Mouse (Mus musculus) lung, embryonic 16.5 days (tissue): ENCODE results near the gene Bmp2k. TPM values are rescaled to one million over a fixed set of nuclear protein-coding genes. Genes with fewer than 3 reads are reported as not detected.

Source experiments
- ATAC-seq: fragments of 200-750 bp; cut with Nextera tagmentation; 2 replicates; pipeline ENCODE4 v1.8.0; 2017; ENCODE audit warnings: low read depth, mild to moderate bottlenecking, moderate library complexity
- H3K27ac ChIP-seq: fragments of 300-500 bp; sonication (generic); 2 replicates; pipeline ENCODE4 v1.5.1; 2014; ENCODE audit warnings: mild to moderate bottlenecking, control low read depth, low read length
- H3K27me3 ChIP-seq: fragments of 300-500 bp; sonication (generic); 2 replicates; pipeline ENCODE4 v1.6.1; 2014; ENCODE audit warnings: low read depth, low read length, mixed read lengths; ENCODE audit not compliant: control insufficient read depth, insufficient read depth
- H3K36me3 ChIP-seq: fragments of 300-500 bp; sonication (generic); 2 replicates; pipeline ENCODE4 v1.6.1; 2014; ENCODE audit warnings: low read length; ENCODE audit not compliant: control insufficient read depth, insufficient read depth
- H3K4me1 ChIP-seq: fragments of 300-500 bp; sonication (generic); replicated peaks from 2 replicates; pipeline ENCODE4 v1.6.1; 2014; ENCODE audit warnings: low read length, mixed read lengths; ENCODE audit not compliant: control insufficient read depth, insufficient read depth
- H3K4me2 ChIP-seq: fragments of 300-500 bp; sonication (generic); 2 replicates; pipeline ENCODE4 v1.6.1; 2014; ENCODE audit warnings: low read depth, low read length, control low read depth
- H3K4me3 ChIP-seq: fragments of 300-500 bp; sonication (generic); 2 replicates; pipeline ENCODE4 v1.5.1; 2014; ENCODE audit warnings: mild to moderate bottlenecking, low read length, control low read depth
- H3K9ac ChIP-seq: fragments of 300-500 bp; sonication (generic); 2 replicates; pipeline ENCODE4 v1.6.1; 2014; ENCODE audit warnings: low read length, control low read depth
- H3K9me3 ChIP-seq: fragments of 300-500 bp; sonication (generic); 2 replicates; pipeline ENCODE4 v1.6.1; 2016; ENCODE audit warnings: low read length; ENCODE audit not compliant: control insufficient read depth
- WGBS: fragments of 180-500 bp; shearing (Covaris S2); extraction: QIAGEN DNeasy Blood & Tissue Kit; methylation state at CpG from one replicate; pipeline ENCODE4 v1.1.7; 2014; 5-methylcytosine and 5-hydroxymethylcytosine counted together
- polyA plus RNA-seq: library from polyadenylated mRNA; unstranded; fragments of >200 nt; fragmentation: Nextera tagmentation; extraction: Ambion mirVana; gene quantifications from 2 replicates; pipeline ENCODE4 v1.2.1, GENCODE M21; 2015

Bmp2k gene
- polyA plus RNA-seq, 1 experiment from 2014 or later = 11.5 TPM

- no peak overlapping the region for H3K27ac ChIP-seq
- no peak for ATAC-seq
- no peaks in the 10 kb centered on the region for H3K36me3 ChIP-seq
- no peaks in the 10 kb centered on the region for H3K9me3 ChIP-seq
- no peaks in the 10 kb centered on the region for H3K27me3 ChIP-seq
- no peak overlapping the region for H3K9ac ChIP-seq
- H3K4me1 ChIP-seq = peaks cover 14% of the 10 kb centered on the region
- no peak overlapping the region for H3K4me3 ChIP-seq
- H3K4me2 ChIP-seq = no peak overlapping the region
- WGBS = 36% methylated on average over 3 of the region's 3 CpGs
Measured at GRCm38 (mm10) chr5:96981987-96982386, 15.5 kb upstream of the Bmp2k start.

- Histone ChIP-seq H3K27ac (no peak overlapping the region; the same call in 1 of the 2 replicates), H3K9ac (no peak overlapping the region), H3K36me3 (no peaks in the 10 kb centered on the region), H3K9me3 (no peaks in the 10 kb centered on the region), H3K27me3 (no peaks in the 10 kb centered on the region), H3K4me1 (peaks cover 14% of the 10 kb centered on the region), H3K4me3 (no peak overlapping the region), H3K4me2 (peak overlapping the region; percentile 38)
- WGBS = 37% methylated on average over 7 of the region's 7 CpGs
- peak; percentile 41 for ATAC-seq
Measured at GRCm38 (mm10) chr5:96983142-96983541, 14.3 kb upstream of the Bmp2k start.

- H3K9me3 ChIP-seq = no peaks in the 10 kb centered on the region
- H3K4me3 ChIP-seq = no peak overlapping the region
- no peak for ATAC-seq
- H3K36me3 ChIP-seq = no peaks in the 10 kb centered on the region
- H3K4me1 ChIP-seq = 0 out of 2 replicates have a peak, but pooled peaks cover 4% of the 10 kb centered on the region
- H3K27ac ChIP-seq = no peak overlapping the region
- H3K9ac ChIP-seq = no peak overlapping the region
- 81% methylated on average over 3 of the region's 3 CpGs for WGBS
- H3K27me3 ChIP-seq = no peaks in the 10 kb centered on the region
- H3K4me2 ChIP-seq = no peak overlapping the region
Measured at GRCm38 (mm10) chr5:96986850-96987249, 10.6 kb upstream of the Bmp2k start.

DNA sequence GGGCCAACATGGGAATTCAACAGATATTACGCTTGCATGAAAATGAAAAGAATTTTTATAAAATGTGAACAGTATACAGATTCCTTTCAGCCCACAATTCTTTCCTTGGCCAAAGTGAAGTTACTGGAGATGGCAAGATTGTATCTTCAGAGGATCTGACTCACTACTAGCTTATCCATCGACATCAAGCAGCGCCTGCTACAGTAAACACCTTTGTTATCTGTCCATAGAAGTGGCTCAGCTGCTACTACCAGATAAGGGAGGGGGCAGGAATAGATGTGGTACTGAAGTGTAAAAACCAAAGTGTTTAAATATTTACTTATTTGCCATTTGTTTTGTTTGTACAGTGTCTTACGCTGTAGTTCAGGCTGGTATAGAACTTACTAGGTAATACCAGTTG, 8.6 kb upstream of the Bmp2k start:
- 35% methylated on average over 4 of the region's 4 CpGs for WGBS
- no peaks in the 10 kb centered on the region for H3K27me3 ChIP-seq

DNA sequence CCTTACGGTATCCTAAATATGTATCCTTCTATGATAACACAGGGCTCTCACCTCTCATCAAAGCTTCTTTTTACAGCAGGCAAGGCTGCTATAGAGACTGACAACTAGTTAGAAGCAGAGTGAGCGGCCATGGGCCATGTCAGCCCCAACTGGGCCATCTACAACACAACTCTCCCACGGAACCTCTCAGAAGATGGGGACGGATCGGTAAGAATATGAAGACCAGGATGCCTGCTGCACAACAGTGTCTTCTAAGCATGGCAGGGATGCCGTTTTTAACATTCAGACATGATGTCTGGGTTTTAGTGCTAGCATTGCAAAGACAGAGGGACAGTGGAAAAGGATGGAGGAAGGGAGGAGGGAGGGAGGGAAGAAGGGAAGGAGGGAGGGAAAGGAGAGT, 6.3 kb upstream of the Bmp2k start:
- Histone ChIP-seq H3K27ac (no peak overlapping the region), H3K4me1 (no peaks in the 10 kb centered on the region), H3K9ac (no peak overlapping the region), H3K9me3 (no peaks in the 10 kb centered on the region), H3K4me2 (no peak overlapping the region), H3K27me3 (no peaks in the 10 kb centered on the region), H3K4me3 (no peak overlapping the region), H3K36me3 (no peaks in the 10 kb centered on the region)
- no peak for ATAC-seq
- WGBS = 86% methylated on average over 6 of the region's 6 CpGs

More for the DNA sequence above, 8.6 kb upstream of the Bmp2k start:
- H3K36me3 ChIP-seq = no peaks in the 10 kb centered on the region
- H3K4me2 ChIP-seq = no peak overlapping the region
- no peak overlapping the region for H3K4me3 ChIP-seq
- no peaks in the 10 kb centered on the region for H3K4me1 ChIP-seq
- no peak overlapping the region for H3K9ac ChIP-seq
- H3K9me3 ChIP-seq = no peaks in the 10 kb centered on the region
- no peak for ATAC-seq
- H3K27ac ChIP-seq = no peak overlapping the region

GRCm38 (mm10) chr5:96992651-96993050, 4.8 kb upstream of the Bmp2k start:
- WGBS = 84% methylated on average over 5 of the region's 5 CpGs
- H3K4me2 ChIP-seq = no peak overlapping the region
- H3K36me3 ChIP-seq = no peaks in the 10 kb centered on the region

GRCm38 (mm10) chr5:96993057-96993456, 4.4 kb upstream of the Bmp2k start:
- H3K4me3 ChIP-seq = no peak overlapping the region
- no peak overlapping the region for H3K9ac ChIP-seq
- 80% methylated on average over 8 of the region's 8 CpGs for WGBS
- no peaks in the 10 kb centered on the region for H3K9me3 ChIP-seq
- H3K27ac ChIP-seq = no peak overlapping the region
- no peaks in the 10 kb centered on the region for H3K36me3 ChIP-seq
- peaks cover 6% of the 10 kb centered on the region for H3K4me1 ChIP-seq
- no peak for ATAC-seq
- no peaks in the 10 kb centered on the region for H3K27me3 ChIP-seq
- H3K4me2 ChIP-seq = no peak overlapping the region

More at GRCm38 (mm10) chr5:96992651-96993050, 4.8 kb upstream of the Bmp2k start:
- H3K4me1 ChIP-seq = peaks cover 6% of the 10 kb centered on the region
- H3K27ac ChIP-seq = no peak overlapping the region
- no peaks in the 10 kb centered on the region for H3K9me3 ChIP-seq
- no peak overlapping the region for H3K4me3 ChIP-seq
- no peaks in the 10 kb centered on the region for H3K27me3 ChIP-seq
- ATAC-seq = no peak
- H3K9ac ChIP-seq = no peak overlapping the region

- ATAC-seq = no peak
- H3K27ac ChIP-seq = no peak overlapping the region
- H3K4me2 ChIP-seq = no peak overlapping the region
- H3K27me3 ChIP-seq = no peaks in the 10 kb centered on the region
- 73% methylated on average over 5 of the region's 5 CpGs for WGBS
- no peaks in the 10 kb centered on the region for H3K36me3 ChIP-seq
- no peak overlapping the region for H3K9ac ChIP-seq
- peaks cover 14% of the 10 kb centered on the region for H3K4me1 ChIP-seq
- no peaks in the 10 kb centered on the region for H3K9me3 ChIP-seq
- H3K4me3 ChIP-seq = no peak overlapping the region
Measured at GRCm38 (mm10) chr5:96995791-96996190, 1.7 kb upstream of the Bmp2k start.

DNA sequence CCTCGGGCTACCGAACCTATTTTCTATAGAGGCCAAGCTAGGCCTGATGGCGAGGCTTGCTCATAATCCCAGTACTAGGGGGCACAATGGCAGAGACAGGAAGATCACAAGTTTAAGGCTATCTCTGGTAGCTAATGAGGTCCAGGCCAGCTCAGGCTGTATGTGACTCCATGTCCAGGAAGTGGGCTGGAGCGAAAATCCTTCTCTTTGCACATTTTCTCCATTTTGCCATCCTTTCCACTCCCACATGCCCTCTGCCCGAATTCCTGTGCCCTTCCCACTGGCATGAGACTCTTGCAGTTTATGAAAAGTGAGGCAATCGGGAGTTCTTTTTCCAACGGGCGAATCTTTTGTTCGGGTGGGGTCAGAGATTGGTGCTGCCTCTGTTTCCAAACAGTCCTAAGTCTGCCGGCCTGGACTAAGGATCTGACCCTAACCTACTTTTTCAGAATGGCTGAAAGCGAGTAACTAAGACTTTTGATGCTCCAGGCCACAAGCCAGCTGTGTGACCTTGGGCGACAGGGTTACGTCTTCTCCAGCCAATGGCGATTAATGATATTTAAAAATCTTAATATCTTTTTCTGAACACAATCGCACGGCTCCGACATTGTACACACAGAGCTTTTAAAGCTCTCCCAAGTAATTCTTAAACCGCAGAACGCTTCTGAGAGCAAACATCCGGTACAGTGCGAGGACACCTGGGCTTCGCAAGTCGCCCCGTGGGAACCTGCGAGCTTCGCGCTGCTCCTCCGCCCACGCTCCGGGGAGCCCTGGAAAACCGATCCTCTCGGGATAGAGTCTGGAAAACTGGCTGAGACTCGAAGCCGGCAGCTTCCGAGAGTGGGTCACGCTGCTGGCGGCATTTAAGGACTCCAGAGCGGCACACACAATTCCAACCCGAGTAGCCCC, 834 bp upstream of the Bmp2k start:
- ATAC-seq = peak; percentile 41
- 14% methylated on average over 39 of the region's 39 CpGs for WGBS
- peak overlapping the region; percentile 63 for H3K4me3 ChIP-seq

More for the DNA sequence above, 834 bp upstream of the Bmp2k start:
- H3K36me3 ChIP-seq = no peaks in the 10 kb centered on the region
- no peaks in the 10 kb centered on the region for H3K9me3 ChIP-seq
- peaks cover 14% of the 10 kb centered on the region for H3K4me1 ChIP-seq
- peak overlapping the region; percentile 70 for H3K4me2 ChIP-seq
- H3K9ac ChIP-seq = peak overlapping the region; percentile 77
- H3K27me3 ChIP-seq = no peaks in the 10 kb centered on the region
- peak overlapping the region; percentile 97 for H3K27ac ChIP-seq
